ENCODE assay signal across 8 mouse cellular contexts in genomic region chr16:97921961-97922778, GRCm38 (mm10). TPM values are rescaled to one million over a fixed set of nuclear protein-coding genes. Genes with fewer than 3 reads are reported as not detected.
DNase-seq lines count a peak whose midpoint lies in the region; ATAC-seq lines count a peak whose summit lies in the region.

No protein-coding gene starts in this region.

- peak overlapping the region; percentile 62 for H3K27ac ChIP-seq in hindbrain, embryonic 14.5 days

- under 1% methylated on average over 70 of the region's 75 CpGs for WGBS in hindbrain, embryonic 14.5 days

- peak overlapping the region; percentile 66 for H3K4me3 ChIP-seq in hindbrain, embryonic 14.5 days (replicated peaks; ENCODE audit: low read length)

- peak; percentile 93 for ATAC-seq in hindbrain, embryonic 14.5 days (ENCODE audit: low FRiP score)

- H3K9ac ChIP-seq in hindbrain, embryonic 14.5 days, result peak overlapping the region; percentile 78

- peak overlapping the region; percentile 83 for H3K4me2 ChIP-seq in hindbrain, embryonic 14.5 days (replicated peaks)

- no peaks in the 10 kb centered on the region for H3K9me3 ChIP-seq in hindbrain, embryonic 14.5 days (ENCODE audit: control insufficient read depth, low read length)

- no peaks in the 10 kb centered on the region for H3K36me3 ChIP-seq in hindbrain, embryonic 14.5 days (replicated peaks; ENCODE audit: control insufficient read depth, insufficient read depth)

- no peaks in the 10 kb centered on the region for H3K27me3 ChIP-seq in hindbrain, embryonic 14.5 days (ENCODE audit: control insufficient read depth, insufficient read depth, low read length)

- peaks cover 10% of the 10 kb centered on the region for H3K4me1 ChIP-seq in hindbrain, embryonic 14.5 days (replicated peaks; ENCODE audit: control insufficient read depth, insufficient read depth, low read length)

- peak; percentile 63 for DNase-seq in T-cell, adult 2 months (ENCODE audit: low spot score)
- peak; percentile 92 to 94 for DNase-seq in cerebellum, postnatal 25 days
- peak; percentile 73 to 76 for DNase-seq in frontal cortex, postnatal 25 days (ENCODE audit: low spot score in 2 of 2)
- DNase-seq in hindbrain, embryonic 14.5 days (ENCODE audit: low spot score), result peak; percentile 80
- DNase-seq in layer of hippocampus, postnatal 36 days, result peak; percentile 88 to 90
- peak; percentile 88 for DNase-seq in lung, postnatal 25 days (ENCODE audit: low spot score)
- DNase-seq in retina, adult 2 months (ENCODE audit: low read depth, low spot score), result peak; percentile 59
- peak; percentile 76 for DNase-seq in thymus, postnatal 25 days

RNA-seq across cellular contexts. Expression of gene C2cd2, which starts 40.2 kb away (rescaled TPM):
- 19.6 and 21.0 TPM in 2 replicates for polyA plus RNA-seq in hindbrain, embryonic 14.5 days (2014; fragmentation: Nextera tagmentation; extraction: Ambion mirVana)
- total RNA-seq in layer of hippocampus, postnatal 36 days (2021), result 10 to 100 TPM; 16.3 to 17.1 TPM

RNA-seq across cellular contexts. Expression of gene Zbtb21, which starts 40.3 kb away (rescaled TPM):
- polyA plus RNA-seq in hindbrain, embryonic 14.5 days (2014; fragmentation: Nextera tagmentation; extraction: Ambion mirVana), result 13.8 and 14.2 TPM in 2 replicates
- total RNA-seq in layer of hippocampus, postnatal 36 days (2021), result 10 to 100 TPM; 26.4 to 27.0 TPM

Comparison
In these comparisons a context has a peak if more than half of its experiments do, and no peak if none do; other contexts are left out.
1. Peak in every context shown above with its lines: DNase-seq, ATAC-seq, H3K4me3 ChIP-seq and H3K27ac ChIP-seq.